Mouse (Mus musculus) MEL (cell line): ENCODE results near the gene Pde8b. TPM values are rescaled to one million over a fixed set of nuclear protein-coding genes. Genes with fewer than 3 reads are reported as not detected.

ENCODE experiments used
- DNase-seq: peaks from one replicate; pipeline ENCODE4 v3.0.0; 2011; ENCODE audit warnings: low read depth, low spot score
- H3K27ac ChIP-seq: 2 replicates; pipeline ENCODE4 v1.5.1; 2012; ENCODE audit warnings: low read depth, mild to moderate bottlenecking, control low read depth, low read length, moderate library complexity; ENCODE audit not compliant: control insufficient read depth
- H3K27me3 ChIP-seq, 2 experiments: fragments of 150-350 bp in 1 of 2; sonication (generic) in 1 of 2; 2 replicates each; pipeline ENCODE4 v1.6.1; 2012; ENCODE audit warnings: low read length in 2 of 2, mild to moderate bottlenecking in 2 of 2, improper control_type of control experiment in 1 of 2, moderate library complexity in 1 of 2; ENCODE audit not compliant: insufficient read depth in 2 of 2, control insufficient read depth in 1 of 2
- H3K36me3 ChIP-seq, 2 experiments: 2 replicates each; pipeline ENCODE4 v1.6.1; 2012 to 2014; ENCODE audit warnings: low read length in 2 of 2, improper control_type of control experiment in 1 of 2, inconsistent platforms in 1 of 2, mild to moderate bottlenecking in 1 of 2; ENCODE audit not compliant: insufficient read depth in 2 of 2, control insufficient read depth in 1 of 2
- H3K4me1 ChIP-seq, 2 experiments: fragments of 150-350 bp in 1 of 2; sonication (generic) in 1 of 2; 2 replicates each; pipeline ENCODE4 v1.6.1; 2012; ENCODE audit warnings: low read length in 2 of 2, improper control_type of control experiment in 1 of 2, mild to moderate bottlenecking in 1 of 2; ENCODE audit not compliant: insufficient read depth in 2 of 2, control insufficient read depth in 1 of 2
- H3K4me3 ChIP-seq, 2 experiments: fragments of 150-350 bp in 1 of 2; sonication (generic) in 1 of 2; 2 replicates each; pipeline ENCODE4 v1.5.1; 2012; ENCODE audit warnings: low read depth in 2 of 2, low read length in 2 of 2, mild to moderate bottlenecking in 2 of 2, moderate library complexity in 2 of 2, control low read depth in 1 of 2, improper control_type of control experiment in 1 of 2; ENCODE audit not compliant: control insufficient read depth in 1 of 2, insufficient read depth in 1 of 2
- H3K79me2 ChIP-seq: 2 replicates; pipeline ENCODE4 v1.6.1; 2012; ENCODE audit warnings: mild to moderate bottlenecking, low read length, moderate library complexity; ENCODE audit not compliant: control insufficient read depth, poor library complexity, insufficient read depth
- H3K9ac ChIP-seq: 2 replicates; pipeline ENCODE4 v1.6.1; 2012; ENCODE audit warnings: low read depth, mild to moderate bottlenecking, control low read depth, low read length, moderate library complexity; ENCODE audit not compliant: control insufficient read depth, poor library complexity, severe bottlenecking
- H3K9me3 ChIP-seq: fragments of 150-350 bp; sonication (generic); replicated peaks from 2 replicates; pipeline ENCODE4 v1.6.1; 2012; ENCODE audit warnings: mild to moderate bottlenecking, low read length, improper control_type of control experiment, moderate library complexity; ENCODE audit not compliant: insufficient read depth
- CHD1 ChIP-seq: IDR thresholded peaks from 2 replicates; pipeline ENCODE4 v1.6.1; 2012; ENCODE audit warnings: low read depth, mild to moderate bottlenecking, inconsistent platforms, low read length, improper control_type of control experiment
- CTCF ChIP-seq, 3 experiments: IDR thresholded peaks in 2 of 3; conservative IDR thresholded peaks in 1 of 3; 2 replicates each; pipeline ENCODE4 v1.5.1; 2011 to 2012; ENCODE audit warnings: low read length in 3 of 3, low read depth in 2 of 3, mild to moderate bottlenecking in 2 of 3, improper control_type of control experiment in 1 of 3, inconsistent platforms in 1 of 3, mixed read lengths in 1 of 3, moderate library complexity in 1 of 3; ENCODE audit not compliant: control insufficient read depth in 1 of 3, insufficient read depth in 1 of 3, poor library complexity in 1 of 3, severe bottlenecking in 1 of 3
- E2F4 ChIP-seq: IDR thresholded peaks from 2 replicates; pipeline ENCODE4 v1.6.1; 2011; ENCODE audit warnings: low read depth, low read length, improper control_type of control experiment, borderline replicate concordance
- GABPA ChIP-seq: IDR thresholded peaks from 2 replicates; pipeline ENCODE4 v1.6.1; 2012; ENCODE audit warnings: low read depth, mild to moderate bottlenecking, inconsistent platforms, low read length, improper control_type of control experiment, moderate library complexity
- GATA1 ChIP-seq: IDR thresholded peaks from 2 replicates; pipeline ENCODE4 v1.6.1; 2011; ENCODE audit warnings: low read depth, low read length, improper control_type of control experiment
- JUND ChIP-seq: IDR thresholded peaks from 2 replicates; pipeline ENCODE4 v1.6.1; 2011; ENCODE audit warnings: low read depth, mild to moderate bottlenecking, improper control_type of control experiment, low read length
- KAT2A ChIP-seq: conservative IDR thresholded peaks from 2 replicates; pipeline ENCODE4 v1.6.1; 2012; ENCODE audit warnings: low read depth, low read length, improper control_type of control experiment, inconsistent platforms
- MAZ ChIP-seq: IDR thresholded peaks from 2 replicates; pipeline ENCODE4 v1.6.1; 2012; ENCODE audit warnings: low read depth, mild to moderate bottlenecking, inconsistent platforms, low read length, improper control_type of control experiment
- MYB ChIP-seq: IDR thresholded peaks from 2 replicates; pipeline ENCODE4 v1.6.1; 2011; ENCODE audit warnings: mild to moderate bottlenecking, low read depth, low read length, improper control_type of control experiment
- MYC ChIP-seq: IDR thresholded peaks from 2 replicates; pipeline ENCODE4 v1.6.1; 2011; ENCODE audit warnings: low read depth, mild to moderate bottlenecking, low read length, improper control_type of control experiment, moderate library complexity
- NELFE ChIP-seq: IDR thresholded peaks from 2 replicates; pipeline ENCODE4 v1.6.1; 2011; ENCODE audit warnings: low read depth, low read length, improper control_type of control experiment
- POLR2A ChIP-seq, 2 experiments: IDR thresholded peaks; 2 replicates each; pipeline ENCODE4 v1.6.1; 2011 to 2012; ENCODE audit warnings: low read length in 2 of 2, mild to moderate bottlenecking in 2 of 2, control low read depth in 1 of 2, improper control_type of control experiment in 1 of 2, low read depth in 1 of 2, moderate library complexity in 1 of 2; ENCODE audit not compliant: control insufficient read depth in 1 of 2, insufficient read depth in 1 of 2, poor library complexity in 1 of 2
- POLR2AphosphoS2 ChIP-seq: IDR thresholded peaks from 2 replicates; pipeline ENCODE4 v1.6.1; 2011; ENCODE audit warnings: low read length, improper control_type of control experiment
- RCOR1 ChIP-seq: IDR thresholded peaks from 2 replicates; pipeline ENCODE4 v1.6.1; 2012; ENCODE audit warnings: low read depth, mild to moderate bottlenecking, inconsistent platforms, low read length, improper control_type of control experiment
- SIN3A ChIP-seq: IDR thresholded peaks from 2 replicates; pipeline ENCODE4 v1.6.1; 2012; ENCODE audit warnings: low read length, improper control_type of control experiment, inconsistent platforms
- TAL1 ChIP-seq: IDR thresholded peaks from 2 replicates; pipeline ENCODE4 v1.6.1; 2012; ENCODE audit warnings: mild to moderate bottlenecking, inconsistent platforms, low read length, moderate library complexity, mixed read lengths
- TBP ChIP-seq: IDR thresholded peaks from 2 replicates; pipeline ENCODE4 v1.8.0; 2011; ENCODE audit warnings: low read depth, low read length, improper control_type of control experiment
- UBTF ChIP-seq: IDR thresholded peaks from 2 replicates; pipeline ENCODE4 v1.6.1; 2012; ENCODE audit warnings: low read depth, mild to moderate bottlenecking, inconsistent platforms, low read length, improper control_type of control experiment, moderate library complexity, borderline replicate concordance; ENCODE audit not compliant: insufficient read depth
- USF2 ChIP-seq, 2 experiments: IDR thresholded peaks; 2 replicates each; pipeline ENCODE4 v1.6.1; 2011 to 2012; ENCODE audit warnings: improper control_type of control experiment in 2 of 2, low read length in 2 of 2, borderline replicate concordance in 1 of 2, inconsistent platforms in 1 of 2, low read depth in 1 of 2, mild to moderate bottlenecking in 1 of 2; ENCODE audit not compliant: insufficient read depth in 1 of 2
- polyA plus RNA-seq, 2 experiments: library from polyadenylated mRNA; stranded (reverse) in 1 of 2; unstranded in 1 of 2; fragments of >175 nt in 1 of 2; fragments of >200 nt in 1 of 2; gene quantifications; 2 replicates each; pipeline versions ENCODE4 v1.2.1 to v1.2.4; 2012; ENCODE audit warnings: low replicate concordance in 2 of 2, low read depth in 1 of 2; ENCODE audit not compliant: insufficient read length in 2 of 2, insufficient read depth in 1 of 2, missing spikeins in 1 of 2
- total RNA-seq: library from RNA; depleted of rRNA; stranded (reverse); fragments of 300-350 nt; gene quantifications from 2 replicates; pipeline ENCODE4 v1.2.3, GENCODE M21; 2012

Pde8b gene
- total and polyA plus RNA-seq, 3 experiments = 0.04 to 0.40 TPM; not detected in 1

DNA sequence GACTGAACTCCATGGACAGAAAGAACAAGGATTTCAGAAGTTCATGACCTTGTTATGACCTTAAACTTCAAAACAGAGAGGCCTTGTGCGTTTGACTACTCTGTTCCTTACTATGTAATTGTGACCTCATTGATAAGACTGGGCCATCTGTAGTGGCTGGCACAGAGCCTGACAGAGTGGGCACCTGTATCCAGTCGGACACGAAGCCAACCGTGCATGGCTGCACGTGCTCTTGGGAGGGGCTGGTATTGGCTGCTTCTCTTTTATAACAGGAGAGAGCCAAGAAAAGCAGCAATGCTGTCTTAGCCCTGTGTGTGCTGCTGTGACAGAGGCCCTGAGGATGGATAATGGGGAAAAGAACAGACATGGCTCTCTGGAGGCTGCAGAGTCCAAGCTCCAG, 73.7 kb downstream of the Pde8b start:
- no peak overlapping the region for H3K9ac ChIP-seq

DNA sequence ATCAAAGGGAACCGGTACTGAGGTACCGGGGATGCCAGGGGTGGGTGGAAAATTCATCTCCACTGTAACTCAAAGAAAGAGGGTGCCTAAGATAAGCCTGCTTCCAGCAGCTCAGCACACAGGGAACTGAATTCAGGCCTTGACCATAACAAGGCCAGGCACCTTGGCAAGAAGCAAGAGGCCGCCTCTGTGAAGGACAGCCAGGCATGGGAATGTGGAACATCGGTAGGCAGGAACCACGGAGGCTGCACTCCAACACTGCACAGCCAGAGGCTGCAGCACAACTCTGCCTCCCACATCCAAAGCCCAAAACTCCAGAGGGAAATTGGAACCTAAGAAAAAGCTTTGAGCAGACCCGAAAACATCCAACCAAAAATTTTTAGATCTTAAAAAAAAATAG, 75.9 kb downstream of the Pde8b start:
- H3K79me2 ChIP-seq = no peaks in the 10 kb centered on the region
- no peaks in the 10 kb centered on the region for H3K9me3 ChIP-seq
- no peak overlapping the region for H3K9ac ChIP-seq
- H3K4me3 ChIP-seq = no peak overlapping the region
- TF ChIP-seq RCOR1 = no peak
- TF ChIP-seq MYC = no peak
- no peak for TF ChIP-seq NELFE
- TF ChIP-seq GATA1 = no peak
- TF ChIP-seq CTCF (IDR thresholded peaks at IDR 0.05 in 2 of 3, conservative IDR thresholded peaks at IDR 0.05 in 1 of 3; ENCODE audit: control insufficient read depth in 1 of 3, insufficient read depth in 1 of 3, low read depth in 2 of 3, low read length in 3 of 3, poor library complexity in 1 of 3, severe bottlenecking in 1 of 3) = no peak
- no peak for TF ChIP-seq JUND
- no peak for TF ChIP-seq POLR2A (IDR thresholded peaks at IDR 0.05; ENCODE audit: control insufficient read depth in 1 of 2, insufficient read depth in 1 of 2, low read depth in 1 of 2, low read length in 2 of 2, poor library complexity in 1 of 2)
- no peak for TF ChIP-seq UBTF
- TF ChIP-seq E2F4 = no peak
- TF ChIP-seq MYB = no peak
- no peak for TF ChIP-seq GABPA
- TF ChIP-seq KAT2A = no peak
- TF ChIP-seq CHD1 = no peak
- no peak for TF ChIP-seq TBP
- no peak for TF ChIP-seq MAZ
- TF ChIP-seq USF2 (IDR thresholded peaks at IDR 0.05; ENCODE audit: borderline replicate concordance in 1 of 2, insufficient read depth in 1 of 2, low read depth in 1 of 2, low read length in 2 of 2) = no peak
- H3K27ac ChIP-seq = no peak overlapping the region
- no peaks in the 10 kb centered on the region for H3K36me3 ChIP-seq
- H3K4me1 ChIP-seq = no peaks in the 10 kb centered on the region
- H3K27me3 ChIP-seq = no peaks in the 10 kb centered on the region
- DNase-seq = no peak

More for the DNA sequence above, 73.7 kb downstream of the Pde8b start:
- H3K4me1 ChIP-seq = no peaks in the 10 kb centered on the region
- TF ChIP-seq POLR2AphosphoS2 (no peak), SIN3A (no peak), TAL1 (no peak)
- H3K36me3 ChIP-seq = no peaks in the 10 kb centered on the region
- no peaks in the 10 kb centered on the region for H3K9me3 ChIP-seq
- DNase-seq = no peak
- H3K4me3 ChIP-seq = no peak overlapping the region
- no peak overlapping the region for H3K27ac ChIP-seq
- no peaks in the 10 kb centered on the region for H3K79me2 ChIP-seq
- H3K27me3 ChIP-seq = no peaks in the 10 kb centered on the region
